Mouse (Mus musculus): ENCODE data around the gene Rab40c. TPM values are rescaled to one million over a fixed set of nuclear protein-coding genes. Genes with fewer than 3 reads are reported as not detected.

The Rab40c gene
- total RNA-seq, 2 experiments from 2014 or later: 53.7 to 57.3 TPM

DNA sequence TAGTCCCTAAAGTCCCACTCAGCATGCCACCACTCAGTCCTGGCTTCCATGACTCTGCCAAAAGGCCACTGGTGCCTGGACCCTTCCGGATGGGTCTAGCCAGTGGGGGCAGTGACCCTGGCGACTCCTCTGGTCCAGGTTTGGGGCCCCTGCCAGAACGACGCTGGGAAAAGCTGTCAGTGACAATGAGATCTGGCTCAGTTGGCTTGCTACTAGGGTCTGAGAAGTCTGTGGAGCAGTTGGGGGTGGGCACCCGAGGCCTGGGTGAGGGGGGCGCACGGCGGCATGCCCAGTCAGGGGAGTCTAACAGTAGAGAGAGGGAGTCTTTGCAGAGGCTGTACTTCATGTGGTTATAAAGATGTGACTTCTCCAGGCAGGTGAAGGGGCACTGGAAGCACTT lies 28.5 kb upstream of the Rab40c start:
- DNase-seq (ENCODE audit: low spot score in 2 of 2): no peak
- intact Hi-C loops (cut with DNase I): no loop called here

GRCm38 (mm10) chr17:25947576-25947975 lies 28.0 kb upstream of the Rab40c start:
- intact Hi-C loops (cut with DNase I): no loop called here
- no peak for DNase-seq (ENCODE audit: low spot score in 2 of 2)

DNA sequence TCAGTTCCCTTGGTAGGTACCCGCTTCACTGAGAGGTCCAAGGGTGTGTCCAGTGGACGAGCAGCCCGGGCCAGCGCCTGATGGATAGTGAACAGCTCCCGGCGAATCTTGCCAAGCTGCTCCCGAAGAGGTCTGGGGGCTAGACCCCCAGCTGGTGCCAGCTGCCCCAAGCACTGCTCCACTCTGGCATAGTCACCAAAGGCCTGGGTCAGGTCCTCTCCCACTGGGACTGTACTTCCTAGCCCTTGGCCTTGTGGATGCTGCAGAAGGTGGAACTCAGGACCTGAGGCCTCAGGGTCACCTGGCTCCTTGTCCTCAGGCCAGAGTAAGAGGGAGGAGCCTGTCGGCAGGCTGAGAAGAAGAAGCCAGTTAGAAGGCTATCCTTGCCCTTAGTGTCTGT lies 27.4 kb upstream of the Rab40c start:
- DNase-seq (ENCODE audit: low spot score in 2 of 2): no peak
- intact Hi-C loops (cut with DNase I): no loop called here

DNA sequence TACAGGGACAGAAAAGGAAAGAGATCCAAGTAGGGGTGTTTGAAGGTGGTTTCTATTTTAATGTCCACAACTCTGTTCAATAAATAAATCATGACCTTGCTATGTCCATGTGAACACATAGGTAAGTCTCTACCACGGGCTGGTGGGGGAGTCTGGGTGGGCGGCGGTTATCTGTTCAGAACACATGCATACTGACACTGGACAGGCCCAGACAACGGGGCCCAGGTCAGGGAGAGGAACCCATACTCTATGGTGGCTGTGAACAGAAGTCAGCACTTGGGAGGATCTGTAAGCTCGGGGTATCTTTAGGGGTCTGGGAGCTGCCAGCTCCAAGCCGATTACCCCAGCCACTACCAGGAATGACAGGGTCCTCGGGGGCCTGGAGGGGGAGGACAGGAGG lies 26.8 kb upstream of the Rab40c start:
- intact Hi-C loops (cut with DNase I): no loop called here
- no peak for DNase-seq (ENCODE audit: low spot score in 2 of 2)

GRCm38 (mm10) chr17:25945517-25946155 lies 26.1 kb upstream of the Rab40c start:
- DNase-seq (ENCODE audit: low spot score in 2 of 2): no peak
- intact Hi-C loops (cut with DNase I): no loop called here

DNA sequence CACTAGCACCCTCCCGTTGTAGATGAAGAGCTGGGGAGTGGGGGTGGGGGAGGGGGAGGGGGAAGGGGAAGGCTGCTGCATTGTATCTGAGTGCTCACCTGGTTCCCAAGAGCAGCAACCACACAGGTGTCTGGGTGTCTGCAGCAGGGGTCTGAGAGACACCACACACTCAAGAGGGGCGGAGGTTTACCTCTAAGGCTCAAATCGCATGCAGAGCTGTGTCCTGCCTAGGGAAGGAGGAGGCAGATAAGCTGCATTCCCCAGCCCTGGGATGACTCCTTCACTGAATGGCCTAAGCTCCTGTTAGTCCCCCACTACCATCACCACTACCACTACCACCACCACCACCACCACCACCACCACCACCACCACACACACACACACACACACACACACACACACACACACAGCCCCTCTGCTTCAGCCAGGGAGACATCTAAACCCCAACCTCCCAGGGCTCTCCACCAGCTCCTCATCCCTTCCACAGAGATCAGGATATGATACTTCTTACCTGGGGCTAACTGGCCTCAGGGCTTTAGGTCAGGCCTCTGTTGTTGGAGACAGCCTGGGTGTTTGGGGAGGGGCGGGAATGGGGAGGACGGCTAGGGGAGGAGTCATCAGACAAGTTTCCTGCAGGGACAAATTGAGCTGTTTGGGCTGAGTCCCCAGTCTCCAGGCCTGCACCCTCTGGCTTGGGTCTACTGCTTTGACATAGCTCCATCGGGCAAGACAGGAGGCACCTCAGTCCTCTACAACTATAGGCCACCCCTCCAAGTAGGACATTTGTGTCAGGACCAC lies 25.0 kb upstream of the Rab40c start, which contains the start of the genes Pigq and Nhlrc4:
TSS of gene Pigq (minus strand) at position 571 of the 798 bp plus-strand sequence.
TSS of gene Nhlrc4 (minus strand) at position 596 of the 798 bp plus-strand sequence.
- DNase-seq (ENCODE audit: low spot score in 2 of 2): no peak
- intact Hi-C loops (cut with DNase I): no loop called here

GRCm38 (mm10) chr17:25943769-25944168 lies 24.2 kb upstream of the Rab40c start:
- DNase-seq (ENCODE audit: low spot score in 2 of 2): no peak
- intact Hi-C loops (cut with DNase I): no loop called here

DNA sequence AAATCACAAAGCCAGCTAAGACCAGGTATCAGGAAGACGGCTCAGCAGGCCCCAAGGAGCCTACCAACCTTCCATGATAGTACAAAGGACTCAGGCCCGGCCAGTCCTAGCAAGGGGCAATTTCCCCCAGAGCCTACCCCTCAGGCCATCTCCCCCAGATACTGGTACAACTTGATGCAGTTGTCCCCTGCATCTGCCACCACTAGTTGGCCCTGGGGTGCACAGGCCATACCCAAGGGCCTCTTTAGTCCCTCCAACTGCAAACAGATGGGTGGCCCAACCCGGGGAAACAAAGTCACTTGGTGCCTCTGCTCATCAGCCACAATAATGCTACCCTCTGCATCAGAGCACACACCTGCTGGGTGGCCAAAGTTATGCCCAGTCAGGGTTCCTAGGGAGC lies 23.7 kb upstream of the Rab40c start:
- intact Hi-C loops (cut with DNase I): no loop called here
- DNase-seq (ENCODE audit: low spot score in 2 of 2): no peak

DNA sequence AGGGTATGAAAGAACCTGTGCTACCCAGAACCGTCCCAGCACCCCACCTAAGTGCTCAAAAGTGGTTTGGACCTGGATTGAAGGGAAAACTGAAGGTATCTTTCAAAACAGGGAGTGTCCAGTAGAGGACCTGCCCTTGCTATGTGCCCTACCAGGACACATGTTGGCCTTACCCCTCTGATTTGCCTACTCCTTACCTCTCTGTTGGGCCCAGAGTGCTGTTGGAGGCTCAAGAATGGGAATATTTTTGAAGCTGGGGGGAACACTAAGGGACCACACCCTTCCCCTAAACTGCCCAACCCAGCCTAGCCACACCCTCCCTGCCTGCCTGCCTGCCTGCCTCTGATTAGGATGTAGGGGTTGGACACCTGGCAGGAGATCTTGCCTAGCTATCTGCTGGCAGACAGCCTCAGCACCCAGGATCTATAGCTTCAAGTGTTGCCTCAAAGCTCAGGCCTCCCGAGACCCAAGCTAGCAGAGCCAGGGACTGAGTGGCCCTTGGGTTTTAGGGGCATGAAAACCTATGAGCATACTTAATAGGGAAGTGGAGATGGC lies 23.1 kb upstream of the Rab40c start:
- intact Hi-C loops (cut with DNase I): no loop called here
- DNase-seq (ENCODE audit: low spot score in 2 of 2): no peak

- intact Hi-C loops (cut with DNase I): no loop called here
- DNase-seq (ENCODE audit: low spot score in 2 of 2): peak; percentile 64 to 82
Observed at GRCm38 (mm10) chr17:25941511-25942241, 22.1 kb upstream of the Rab40c start.

- intact Hi-C loops (cut with DNase I): no loop called here
- no peak for DNase-seq (ENCODE audit: low spot score in 2 of 2)
Observed at GRCm38 (mm10) chr17:25934526-25934925, 15.0 kb upstream of the Rab40c start.

DNA sequence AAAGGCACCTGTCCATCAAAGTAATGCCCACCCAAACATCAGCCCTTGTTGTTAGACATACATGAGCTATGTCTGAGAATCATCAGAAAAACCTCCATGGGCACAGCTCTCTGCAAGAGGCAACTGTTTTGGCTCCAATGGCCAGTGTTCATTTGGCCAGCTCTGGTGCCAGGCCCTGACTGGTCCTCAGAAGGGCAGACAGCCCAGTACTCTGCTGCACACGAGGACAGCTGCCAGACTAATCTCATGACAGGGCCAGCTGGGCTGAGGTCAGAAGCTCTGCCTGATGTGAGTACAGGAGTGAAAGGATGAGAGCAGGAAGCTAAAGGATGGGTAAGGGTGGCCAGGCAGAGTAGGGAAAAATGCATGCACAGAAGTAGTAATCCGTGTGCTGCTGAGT lies 5.8 kb upstream of the Rab40c start:
- DNase-seq (ENCODE audit: low spot score in 2 of 2): peak in 1 of 2 experiments; percentile 35
- intact Hi-C loops (cut with DNase I): no loop called here

DNA sequence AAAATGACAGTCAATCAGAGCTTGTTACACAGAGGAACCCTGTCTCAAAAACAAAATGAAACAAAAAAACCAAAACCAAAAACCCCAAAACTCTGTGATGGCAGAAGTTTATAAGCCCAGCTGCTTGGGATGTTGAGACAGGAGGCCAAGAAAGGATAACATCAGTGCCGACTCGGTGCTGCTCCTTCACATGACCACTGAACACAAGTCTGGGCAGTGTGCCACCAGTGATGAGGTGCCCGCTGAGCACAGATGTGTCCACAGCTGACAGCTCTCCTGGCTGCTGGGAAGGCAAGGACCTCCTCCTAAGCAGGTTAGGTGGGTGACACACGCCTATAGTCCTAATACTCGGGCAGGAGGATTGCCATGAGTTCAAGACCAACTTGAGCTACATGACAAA lies 2.6 kb upstream of the Rab40c start:
- DNase-seq (ENCODE audit: low spot score in 2 of 2): no peak
- intact Hi-C loops (cut with DNase I): loop anchor here (5.0 kb wide), 1 partner anchor 45 kb away; the partner anchor contains the start of gene Mettl26

DNA sequence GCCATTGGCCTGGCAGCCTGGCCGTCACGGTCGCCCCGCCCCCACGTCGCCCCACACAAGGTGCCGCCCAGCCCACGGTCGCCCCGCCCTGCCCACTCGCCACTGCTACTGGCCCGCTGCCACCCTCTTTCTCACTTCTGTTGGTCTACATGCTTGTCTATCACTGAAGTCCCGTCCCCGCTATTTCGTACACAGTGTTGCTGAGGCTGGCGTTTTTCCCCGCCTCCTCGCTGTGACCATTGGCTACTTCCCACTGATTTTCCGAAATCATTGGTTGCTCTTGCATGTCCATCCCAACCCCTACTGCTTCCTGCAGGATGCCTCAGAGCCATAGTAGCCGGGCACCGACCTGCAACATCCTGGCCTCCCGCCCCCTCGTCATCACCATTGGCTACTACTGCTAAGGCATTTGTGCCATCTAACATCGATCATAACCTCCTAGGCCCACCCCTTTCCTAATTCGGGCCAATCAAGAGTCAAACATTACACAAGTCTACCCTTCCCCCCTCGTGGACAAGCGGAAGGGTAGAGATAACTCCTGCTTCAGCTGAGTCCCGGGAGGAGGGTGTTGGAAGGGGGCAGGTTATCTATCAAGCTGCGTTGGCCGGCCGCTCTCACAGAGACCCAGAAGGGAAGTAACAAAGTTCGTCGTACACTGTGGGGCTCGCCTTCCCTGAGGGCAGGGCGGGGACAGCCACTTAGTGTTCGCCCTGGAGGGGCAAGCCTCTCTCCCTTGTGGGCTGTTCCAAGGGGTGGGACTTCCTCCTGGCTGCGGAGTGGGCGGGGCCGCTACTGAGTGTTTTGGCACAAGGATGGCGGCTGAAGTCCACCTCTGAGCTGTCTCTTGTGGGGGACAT lies 487 bp upstream of the Rab40c start:
- intact Hi-C loops (cut with DNase I): loop anchor here (5.0 kb wide), 1 partner anchor 43 kb away; the partner anchor contains the start of gene Mettl26

DNA sequence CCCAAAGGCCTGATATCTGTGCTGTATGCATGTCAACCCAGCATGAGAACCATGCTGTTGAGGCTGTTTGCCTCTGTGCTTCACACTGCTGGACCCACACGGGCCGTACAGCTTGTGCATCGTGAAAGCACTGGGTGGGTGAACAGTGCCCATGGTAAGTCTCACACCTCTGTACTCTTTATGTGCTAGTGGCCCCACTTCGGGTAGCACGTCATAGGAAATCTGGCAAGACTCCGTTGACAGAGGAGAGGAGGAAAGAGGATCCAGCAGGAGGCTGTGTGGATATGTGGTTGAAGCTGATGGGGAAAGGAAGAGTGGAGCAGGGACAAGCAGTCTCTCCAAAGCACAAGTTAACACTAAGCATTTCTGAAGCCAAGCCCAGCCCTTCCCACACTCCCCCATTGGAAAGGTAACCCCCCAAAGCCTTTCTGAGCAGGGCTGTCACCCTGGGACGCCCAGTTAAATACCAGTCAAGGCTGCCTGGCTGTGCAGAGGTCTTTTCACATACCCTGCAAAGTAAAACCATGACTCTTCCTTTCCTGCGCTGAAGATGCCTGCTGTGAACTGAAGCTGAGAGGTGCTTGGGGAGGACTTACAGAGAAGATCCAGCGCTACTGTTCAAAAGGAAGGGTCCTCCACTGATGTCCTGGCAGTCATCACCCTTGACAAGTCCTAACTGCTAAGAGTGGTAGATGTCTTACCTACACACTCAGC lies 1.3 kb downstream of the Rab40c start:
- intact Hi-C loops (cut with DNase I): no loop called here
- DNase-seq (ENCODE audit: low spot score in 2 of 2): no peak

More for the DNA sequence above, 487 bp upstream of the Rab40c start:
- DNase-seq (ENCODE audit: low spot score in 2 of 2): peak; percentile 100

DNA sequence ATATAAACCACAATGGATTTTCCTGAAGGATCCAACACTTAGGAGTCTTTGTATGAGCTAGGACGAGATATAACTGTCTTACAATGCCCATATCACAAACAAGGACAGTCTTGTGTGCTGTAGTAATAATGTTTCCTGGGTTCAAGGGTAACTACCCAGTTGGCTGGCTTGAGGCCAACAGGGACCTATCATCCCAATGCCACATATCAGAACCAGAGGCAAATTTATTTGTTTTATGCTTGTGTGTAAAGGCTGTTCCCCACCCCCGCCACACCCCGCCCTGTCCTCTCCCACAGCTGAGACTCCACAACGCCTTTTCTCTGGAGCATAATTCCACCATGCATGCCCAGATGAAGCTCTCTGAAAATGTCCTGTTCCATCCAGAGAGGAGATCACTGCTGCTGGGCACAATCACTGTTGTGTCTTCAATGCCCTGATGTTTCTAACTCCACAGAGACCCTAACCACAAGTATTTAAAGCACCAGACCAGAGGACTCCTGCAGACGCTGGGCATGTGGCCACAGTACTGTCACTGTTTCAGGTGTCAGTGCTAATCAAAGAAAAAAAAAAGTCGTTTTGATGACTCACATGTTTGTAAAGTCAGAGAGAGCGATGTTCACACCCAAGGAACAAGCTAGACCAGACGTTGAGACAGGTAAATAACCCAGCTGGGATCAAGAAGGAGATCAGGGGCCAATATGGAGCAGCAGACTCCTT lies 2.4 kb downstream of the Rab40c start:
- intact Hi-C loops (cut with DNase I): no loop called here
- no peak for DNase-seq (ENCODE audit: low spot score in 2 of 2)

- intact Hi-C loops (cut with DNase I): no loop called here
- DNase-seq (ENCODE audit: low spot score in 2 of 2): no peak
Observed at GRCm38 (mm10) chr17:25914295-25914694, 5.2 kb downstream of the Rab40c start.

GRCm38 (mm10) chr17:25913877-25914275 lies 5.7 kb downstream of the Rab40c start:
- intact Hi-C loops (cut with DNase I): loop anchor here (2.0 kb wide), 1 partner anchor 17 kb away; no protein-coding TSS in a partner anchor
- no peak for DNase-seq (ENCODE audit: low spot score in 2 of 2)
